Mouse (Mus musculus): ENCODE measurements at regions not wholly inside any gene's neighbourhood (a gene's known extent, or its start where the extent isn't known, plus 50 kb on each side); places are given as distances from the start of the nearest gene placed in this dataset.

DNA sequence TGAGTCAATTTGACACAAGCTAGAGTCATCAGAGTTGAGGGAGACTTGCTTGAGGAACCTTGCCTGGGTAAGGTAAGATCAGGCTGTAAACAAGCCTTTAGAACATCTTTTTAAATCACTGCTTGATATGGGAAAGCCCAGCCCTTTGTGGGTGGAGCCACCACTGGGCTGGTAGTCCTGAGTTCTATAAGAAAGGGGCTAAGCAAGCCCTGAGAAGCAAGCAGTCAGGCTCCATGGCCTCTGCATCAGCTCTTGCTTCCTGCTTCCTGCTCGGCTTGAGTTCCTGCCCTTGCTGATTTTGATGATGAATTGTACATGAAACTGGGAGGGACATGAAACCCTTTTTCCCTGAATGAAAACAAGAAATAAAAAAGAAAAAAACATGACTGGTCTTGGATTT, 496.4 kb upstream of the Cdh11 start:
- TF ChIP-seq CTCF (IDR thresholded peaks at IDR 0.05; ENCODE audit: control insufficient read depth, insufficient read depth, insufficient read length): no peak
- no peak for TF ChIP-seq USF1 (IDR thresholded peaks at IDR 0.05; ENCODE audit: low read depth)
- no peak for TF ChIP-seq MYOG (IDR thresholded peaks at IDR 0.05; ENCODE audit: control insufficient read depth, extremely low read depth, insufficient read length)
- no peak for TF ChIP-seq CEBPB (IDR thresholded peaks at IDR 0.05; ENCODE audit: low read depth)
- no peak for TF ChIP-seq FOSL1 (IDR thresholded peaks at IDR 0.05; ENCODE audit: insufficient read depth, low read length, poor library complexity, severe bottlenecking)
- no peak for TF ChIP-seq MAX (IDR thresholded peaks at IDR 0.05)
- TF ChIP-seq MYOD1 (IDR thresholded peaks at IDR 0.05; ENCODE audit: control insufficient read depth, insufficient read length, low read depth): no peak

All from C2C12 (cell line).